Mouse (Mus musculus) myocyte (in vitro differentiated cells): ENCODE data around the gene Stra6.

Source experiments
- CEBPB ChIP-seq: IDR thresholded peaks from 2 replicates; pipeline ENCODE4 v1.6.1; 2011; ENCODE audit warnings: mild to moderate bottlenecking, moderate library complexity; ENCODE audit not compliant: poor library complexity, insufficient read depth, severe bottlenecking
- MAX ChIP-seq: IDR thresholded peaks from one replicate; pipeline ENCODE4 v1.6.1; 2011; ENCODE audit warnings: low read depth, mild to moderate bottlenecking, control low read depth
- MYOD1 ChIP-seq, 3 experiments: IDR thresholded peaks; one replicate each; pipeline ENCODE4 v1.6.1; 2011; ENCODE audit warnings: control low read depth in 2 of 3, low read depth in 2 of 3, mild to moderate bottlenecking in 2 of 3, moderate library complexity in 1 of 3; ENCODE audit not compliant: insufficient read length in 2 of 3, control insufficient read depth in 1 of 3
- MYOG ChIP-seq, 3 experiments: IDR thresholded peaks; one replicate each; pipeline ENCODE4 v1.6.1; 2011; ENCODE audit warnings: control low read depth in 2 of 3, low read depth in 2 of 3, mild to moderate bottlenecking in 2 of 3; ENCODE audit not compliant: insufficient read length in 2 of 3, control insufficient read depth in 1 of 3, insufficient read depth in 1 of 3
- POLR2A ChIP-seq: IDR thresholded peaks from one replicate; pipeline ENCODE4 v1.6.1; 2011; ENCODE audit warnings: low read depth, mild to moderate bottlenecking, control low read depth, moderate library complexity; ENCODE audit not compliant: insufficient read length
- REST ChIP-seq: IDR thresholded peaks from one replicate; pipeline ENCODE4 v1.6.1; 2011; ENCODE audit warnings: mild to moderate bottlenecking, control low read depth, moderate library complexity; ENCODE audit not compliant: insufficient read depth, insufficient read length
- TCF3 ChIP-seq: IDR thresholded peaks from one replicate; pipeline ENCODE4 v1.6.1; 2011; ENCODE audit warnings: low read depth, control low read depth; ENCODE audit not compliant: insufficient read length
- USF1 ChIP-seq: IDR thresholded peaks from one replicate; pipeline ENCODE4 v1.6.1; 2011; ENCODE audit warnings: low read depth, mild to moderate bottlenecking, control low read depth, moderate library complexity

- TF ChIP-seq POLR2A (no peak), MAX (no peak), TCF3 (no peak), MYOG (IDR thresholded peaks at IDR 0.05; ENCODE audit: control insufficient read depth in 1 of 3, insufficient read depth in 1 of 3, insufficient read length in 2 of 3, low read depth in 2 of 3) (no peak), CEBPB (no peak), USF1 (no peak), MYOD1 (IDR thresholded peaks at IDR 0.05; ENCODE audit: control insufficient read depth in 1 of 3, insufficient read length in 2 of 3, low read depth in 2 of 3) (no peak), REST (no peak)
Observed at GRCm38 (mm10) chr9:58113279-58113884, 49.8 kb downstream of the Stra6 start.
